Comparison of ENCODE assay signal across 8 mouse cellular contexts in genomic region chrX:103555041-103555986, GRCm38 (mm10).
DNase-seq lines count a peak whose midpoint lies in the region; ATAC-seq and TF ChIP-seq lines count a peak whose summit lies in the region.
"Not testable (repeated sequence)": the region's sequence is repeated elsewhere in the genome, so short reads cannot be mapped to it uniquely, and the experiment has no call there.

No protein-coding gene starts in this region.

- peak overlapping the region; percentile 81 for H3K27ac ChIP-seq in embryonic facial prominence, embryonic 10.5 days (replicated peaks)
- peak overlapping the region; percentile 48; the same call in 1 of the 2 replicates for H3K27ac ChIP-seq in hindbrain, embryonic 16.5 days (ENCODE audit: low read depth, low read length)
- H3K27ac ChIP-seq in lung, embryonic 14.5 days (ENCODE audit: low read depth), result peak overlapping the region; percentile 73; the same call in 1 of the 2 replicates
- H3K27ac ChIP-seq in midbrain, embryonic 14.5 days (replicated peaks; ENCODE audit: low read depth, low read length), result peak overlapping the region; percentile 78

- H3K4me1 ChIP-seq in embryonic facial prominence, embryonic 10.5 days, result peaks cover 28% of the 10 kb centered on the region
- H3K4me1 ChIP-seq in hindbrain, embryonic 16.5 days (ENCODE audit: control insufficient read depth, insufficient read depth, low read depth, low read length); lung, embryonic 14.5 days (ENCODE audit: insufficient read depth); midbrain, embryonic 14.5 days (ENCODE audit: control insufficient read depth, insufficient read depth, low read length): not testable (repeated sequence)

- H3K9ac ChIP-seq in hindbrain, embryonic 16.5 days (ENCODE audit: low read depth, low read length); lung, embryonic 14.5 days; midbrain, embryonic 14.5 days (replicated peaks; ENCODE audit: low read length): not testable (repeated sequence)

- not testable (repeated sequence) for H3K9me3 ChIP-seq in embryonic facial prominence, embryonic 10.5 days; hindbrain, embryonic 16.5 days (ENCODE audit: control insufficient read depth, low read length); lung, embryonic 14.5 days (ENCODE audit: low read depth, low read length); midbrain, embryonic 14.5 days (ENCODE audit: control insufficient read depth, low read length)

- H3K4me3 ChIP-seq in embryonic facial prominence, embryonic 10.5 days; hindbrain, embryonic 16.5 days (ENCODE audit: low read length); lung, embryonic 14.5 days (ENCODE audit: low read depth, low read length); midbrain, embryonic 14.5 days (replicated peaks; ENCODE audit: low read depth, low read length): not testable (repeated sequence)

- H3K36me3 ChIP-seq in embryonic facial prominence, embryonic 10.5 days (replicated peaks); hindbrain, embryonic 16.5 days (ENCODE audit: control insufficient read depth, insufficient read depth, low read length); lung, embryonic 14.5 days (ENCODE audit: insufficient read depth); midbrain, embryonic 14.5 days (ENCODE audit: control insufficient read depth, insufficient read depth, low read length): not testable (repeated sequence)

- TF ChIP-seq CTCF in lung, embryonic 14.5 days (IDR thresholded peaks at IDR 0.05; ENCODE audit: low read depth), result not testable (repeated sequence)

- H3K4me2 ChIP-seq in hindbrain, embryonic 16.5 days (ENCODE audit: low read length); lung, embryonic 14.5 days; midbrain, embryonic 14.5 days (ENCODE audit: low read length): not testable (repeated sequence)

- DNase-seq in 416B (ENCODE audit: low read depth), result peak; percentile 33
- DNase-seq in embryonic facial prominence, embryonic 10.5 days (ENCODE audit: low spot score), result peak; percentile 46
- peak; percentile 32 to 47 for DNase-seq in left cerebral cortex, postnatal 14 days (ENCODE audit: low spot score in 2 of 2)
- peak; percentile 52 for DNase-seq in lung, embryonic 14.5 days
- peak; percentile 62 for DNase-seq in midbrain, embryonic 14.5 days
- peak; percentile 27 to 32 for DNase-seq in right cerebral cortex, adult 2 months (ENCODE audit: low spot score in 2 of 2)

- WGBS in embryonic facial prominence, embryonic 10.5 days, result 21% methylated on average over 5 of the region's 5 CpGs
- 14% methylated on average over 4 of the region's 5 CpGs for WGBS in hindbrain, embryonic 16.5 days
- 34% methylated on average over 4 of the region's 5 CpGs for WGBS in lung, embryonic 14.5 days
- 9% methylated on average over 4 of the region's 5 CpGs for WGBS in midbrain, embryonic 14.5 days

- intact Hi-C loops in left cerebral cortex, postnatal 14 days (cut with DNase I), result not testable (repeated sequence)

- peak; percentile 71 for ATAC-seq in granulocyte monocyte progenitor cell, adult 5-6 weeks (replicated peaks; ENCODE audit: poor library complexity, severe bottlenecking)
- ATAC-seq in hindbrain, embryonic 16.5 days, result peak; percentile 95
- peak; percentile 89 for ATAC-seq in lung, embryonic 14.5 days (ENCODE audit: insufficient read depth)
- peak; percentile 96 for ATAC-seq in midbrain, embryonic 14.5 days (ENCODE audit: low FRiP score, low TSS enrichment)

- H3K27me3 ChIP-seq in embryonic facial prominence, embryonic 10.5 days (replicated peaks; ENCODE audit: low read depth, poor library complexity, severe bottlenecking); hindbrain, embryonic 16.5 days (replicated peaks; ENCODE audit: control insufficient read depth, insufficient read depth, low read length); lung, embryonic 14.5 days (ENCODE audit: insufficient read depth, low read length); midbrain, embryonic 14.5 days (ENCODE audit: control insufficient read depth, insufficient read depth, low read length): not testable (repeated sequence)
